Mouse (Mus musculus): Measurements from ENCODE around the gene Mpp3. TPM values are rescaled to one million over a fixed set of nuclear protein-coding genes. Genes with fewer than 3 reads are reported as not detected.
"Not testable (repeated sequence)": the region's sequence is repeated elsewhere in the genome, so short reads cannot be mapped to it uniquely, and the experiment has no call there.

Gene Mpp3
- polyA plus RNA-seq, 1 experiment from 2014 or later = 5.5 TPM

DNA sequence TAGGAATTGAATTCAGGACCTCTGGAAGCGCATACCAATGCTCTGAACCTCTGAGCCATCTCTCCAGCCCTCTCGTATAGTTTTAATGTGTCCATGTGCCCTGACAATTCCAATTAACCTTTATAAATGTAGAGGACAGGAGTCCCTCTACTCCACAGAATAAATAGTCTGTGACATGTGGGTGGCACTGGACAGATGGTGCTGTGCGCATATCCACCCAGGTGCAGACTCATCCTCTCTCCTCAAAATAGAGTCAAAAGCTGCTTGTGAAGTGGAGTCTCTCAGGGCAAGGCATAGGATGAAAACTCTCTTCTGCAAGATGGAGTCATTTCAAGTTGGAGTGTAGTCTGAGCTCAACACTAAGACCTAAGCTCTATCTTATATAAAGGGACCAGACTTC, 38.0 kb downstream of the Mpp3 start:
- Histone ChIP-seq H3K4me2 (replicated peaks) (no peak overlapping the region), H3K4me3 (replicated peaks) (no peak overlapping the region), H3K4me1 (peaks cover 6% of the 10 kb centered on the region), H3K9ac (no peak overlapping the region), H3K27ac (replicated peaks) (no peak overlapping the region), H3K27me3 (0 out of 2 replicates have a peak, but pooled peaks cover 5% of the 10 kb centered on the region), H3K36me3 (no peaks in the 10 kb centered on the region), H3K9me3 (replicated peaks) (no peaks in the 10 kb centered on the region)
- 74% methylated on average over 3 of the region's 3 CpGs for WGBS
- ATAC-seq (ENCODE audit: insufficient number of reproducible peaks, low FRiP score, low TSS enrichment, low read depth) = no peak

DNA sequence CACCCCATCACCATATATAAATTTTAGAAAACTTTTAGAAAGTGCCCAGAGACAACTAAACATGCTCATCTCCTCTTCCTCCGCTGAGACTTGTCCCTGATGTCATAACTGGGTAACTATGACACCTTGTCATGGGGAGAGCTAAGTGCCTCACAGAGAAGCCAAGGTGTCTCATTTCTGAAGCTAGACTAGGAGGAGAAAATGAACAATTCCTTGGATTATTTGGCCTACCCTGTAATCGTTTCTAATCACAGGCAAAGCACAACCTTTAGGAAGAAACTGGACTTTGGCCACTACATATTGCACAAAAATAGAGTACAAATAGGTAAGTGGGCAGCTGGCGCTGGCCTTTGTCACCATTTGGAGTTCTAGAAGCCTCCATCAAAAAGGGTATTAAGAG, 41.3 kb downstream of the Mpp3 start, which contains the start of gene Dusp3:
Gene Dusp3, minus strand, starts transcription at position 101 of the 400 bp plus-strand sequence.
- 88% methylated on average over 3 of the region's 3 CpGs for WGBS
- no peaks in the 10 kb centered on the region for H3K36me3 ChIP-seq
- no peaks in the 10 kb centered on the region for H3K9me3 ChIP-seq (replicated peaks)
- H3K27ac ChIP-seq (replicated peaks) = no peak within 1 kb of the TSS
- H3K4me3 ChIP-seq (replicated peaks) = no peak within 1 kb of the TSS
- peaks cover 5% of the 10 kb centered on the region; the same call in 1 of the 2 replicates for H3K27me3 ChIP-seq
- H3K9ac ChIP-seq = no peak within 1 kb of the TSS
- H3K4me1 ChIP-seq = peaks cover 28% of the 10 kb centered on the region
- peak within 1 kb of the TSS; percentile 19 for H3K4me2 ChIP-seq (replicated peaks)
- no peak for ATAC-seq (ENCODE audit: insufficient number of reproducible peaks, low FRiP score, low TSS enrichment, low read depth)

DNA sequence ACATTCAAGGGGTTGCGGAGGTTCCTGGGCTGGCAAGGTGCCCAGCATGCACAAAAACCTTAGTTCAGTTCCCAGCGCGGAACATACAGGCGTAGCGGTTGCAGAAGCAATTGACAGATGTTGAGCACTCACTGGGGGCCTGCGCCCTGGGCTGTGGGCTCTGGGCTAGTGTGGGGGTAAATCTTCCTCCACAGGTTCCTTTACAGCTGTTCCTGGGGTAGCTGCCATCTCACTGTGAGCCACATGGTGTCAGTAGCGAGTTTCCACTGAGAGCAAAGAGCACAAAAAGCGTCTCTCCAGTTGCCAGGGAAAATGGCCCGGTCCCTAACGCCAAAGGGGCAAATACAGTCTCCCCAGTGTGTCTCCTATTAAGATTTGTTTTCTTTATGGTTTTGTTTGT, 42.3 kb downstream of the Mpp3 start:
- no peak; the same call in 1 of the 2 replicates for ATAC-seq (ENCODE audit: insufficient number of reproducible peaks, low FRiP score, low TSS enrichment, low read depth)
- H3K4me1 ChIP-seq = peaks cover 28% of the 10 kb centered on the region
- H3K4me2 ChIP-seq (replicated peaks) = peak overlapping the region; percentile 19
- no peaks in the 10 kb centered on the region for H3K9me3 ChIP-seq (replicated peaks)
- H3K27me3 ChIP-seq = peaks cover 5% of the 10 kb centered on the region; the same call in 1 of the 2 replicates
- H3K27ac ChIP-seq (replicated peaks) = no peak overlapping the region
- WGBS = 3% methylated on average over 10 of the region's 10 CpGs
- no peaks in the 10 kb centered on the region for H3K36me3 ChIP-seq
- H3K4me3 ChIP-seq (replicated peaks) = no peak overlapping the region
- no peak overlapping the region for H3K9ac ChIP-seq

- H3K9me3 ChIP-seq (replicated peaks); H3K27ac ChIP-seq (replicated peaks); H3K4me3 ChIP-seq (replicated peaks); H3K9ac ChIP-seq; H3K36me3 ChIP-seq; H3K4me2 ChIP-seq (replicated peaks); H3K27me3 ChIP-seq; ATAC-seq (ENCODE audit: insufficient number of reproducible peaks, low FRiP score, low TSS enrichment, low read depth): not testable (repeated sequence)
- peaks cover 28% of the 10 kb centered on the region for H3K4me1 ChIP-seq
- WGBS = 59% methylated on average over 6 of the region's 6 CpGs
Measured at GRCm38 (mm10) chr11:101985450-101985849, 42.8 kb downstream of the Mpp3 start.

GRCm38 (mm10) chr11:101984054-101985025, 43.9 kb downstream of the Mpp3 start, which contains the start of gene Cfap97d1:
TSS of gene Cfap97d1 (plus strand) at chr11:101984279.
- peaks cover 28% of the 10 kb centered on the region for H3K4me1 ChIP-seq
- WGBS = under 1% methylated on average over 64 of the region's 71 CpGs
- H3K4me3 ChIP-seq (replicated peaks) = peak within 1 kb of the TSS; percentile 67
- no peaks in the 10 kb centered on the region for H3K36me3 ChIP-seq
- H3K27ac ChIP-seq (replicated peaks) = peak within 1 kb of the TSS; percentile 79
- peak; percentile 85 for ATAC-seq (ENCODE audit: insufficient number of reproducible peaks, low FRiP score, low TSS enrichment, low read depth)
- H3K27me3 ChIP-seq = peaks cover 5% of the 10 kb centered on the region; the same call in 1 of the 2 replicates
- peak within 1 kb of the TSS; percentile 98 for H3K4me2 ChIP-seq (replicated peaks)
- H3K9ac ChIP-seq = peak within 1 kb of the TSS; percentile 56
- H3K9me3 ChIP-seq (replicated peaks) = no peaks in the 10 kb centered on the region

DNA sequence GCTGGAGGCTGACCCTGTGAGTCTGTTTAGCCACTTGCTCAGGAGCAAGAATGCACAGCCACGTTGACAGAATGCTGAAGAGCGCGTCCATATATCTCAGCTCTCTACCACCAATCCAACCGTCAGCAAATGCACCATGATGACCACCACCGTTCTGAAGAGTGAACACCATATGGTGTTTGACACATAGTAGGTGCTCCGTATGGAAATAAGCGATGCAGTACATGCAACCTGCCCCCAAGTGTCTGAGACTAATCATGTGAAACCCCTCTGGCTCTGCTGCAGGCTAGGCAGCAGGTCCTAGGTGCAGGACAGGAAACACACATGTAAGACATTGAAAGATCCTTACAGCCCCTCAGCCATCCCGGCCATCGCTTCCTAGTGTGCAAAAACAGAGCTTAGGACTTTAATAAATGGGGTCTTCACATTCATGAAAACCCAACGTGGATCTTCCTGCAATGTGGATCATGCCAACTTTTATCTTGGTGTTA, 44.8 kb downstream of the Mpp3 start:
- Histone ChIP-seq H3K4me1 (peaks cover 28% of the 10 kb centered on the region), H3K27ac (replicated peaks) (no peak overlapping the region), H3K4me2 (replicated peaks) (peak overlapping the region; percentile 98), H3K4me3 (replicated peaks) (peak overlapping the region; percentile 67; the same call in 1 of the 2 replicates), H3K9ac (no peak overlapping the region), H3K27me3 (peaks cover 5% of the 10 kb centered on the region; the same call in 1 of the 2 replicates), H3K9me3 (replicated peaks) (no peaks in the 10 kb centered on the region), H3K36me3 (0 out of 2 replicates have a peak, but pooled peaks cover 3% of the 10 kb centered on the region)
- ATAC-seq (ENCODE audit: insufficient number of reproducible peaks, low FRiP score, low TSS enrichment, low read depth) = no peak
- WGBS = 70% methylated on average over 10 of the region's 10 CpGs

DNA sequence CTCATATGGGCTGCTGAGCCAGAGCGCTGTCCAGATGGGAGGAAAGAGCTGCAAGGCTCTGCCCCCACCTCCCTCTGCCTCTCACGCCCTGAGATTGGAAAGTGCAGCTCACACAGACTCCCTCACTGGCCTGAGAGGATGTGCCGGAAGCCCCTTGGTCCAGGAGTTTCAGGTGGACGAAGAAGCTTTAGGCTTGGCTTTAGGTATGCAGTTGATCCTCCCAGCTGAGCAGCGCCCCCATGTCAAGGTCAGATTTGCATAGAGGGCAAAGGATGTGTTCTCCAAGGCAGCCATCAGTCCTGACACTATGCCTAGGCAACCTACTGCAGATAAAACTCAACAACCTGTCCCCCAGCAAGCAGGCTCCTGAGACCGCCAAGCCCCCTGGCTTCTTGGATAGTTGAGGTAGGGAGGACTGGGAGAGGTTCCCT, 45.3 kb downstream of the Mpp3 start:
- Histone ChIP-seq H3K27me3 (peaks cover 5% of the 10 kb centered on the region; the same call in 1 of the 2 replicates), H3K4me1 (peaks cover 28% of the 10 kb centered on the region), H3K36me3 (0 out of 2 replicates have a peak, but pooled peaks cover 3% of the 10 kb centered on the region), H3K4me2 (replicated peaks) (peak overlapping the region; percentile 98; the same call in 1 of the 2 replicates), H3K9me3 (replicated peaks) (no peaks in the 10 kb centered on the region), H3K4me3 (replicated peaks) (no peak overlapping the region; the same call in 1 of the 2 replicates), H3K27ac (replicated peaks) (no peak overlapping the region), H3K9ac (no peak overlapping the region)
- 60% methylated on average over 6 of the region's 6 CpGs for WGBS
- no peak for ATAC-seq (ENCODE audit: insufficient number of reproducible peaks, low FRiP score, low TSS enrichment, low read depth)

DNA sequence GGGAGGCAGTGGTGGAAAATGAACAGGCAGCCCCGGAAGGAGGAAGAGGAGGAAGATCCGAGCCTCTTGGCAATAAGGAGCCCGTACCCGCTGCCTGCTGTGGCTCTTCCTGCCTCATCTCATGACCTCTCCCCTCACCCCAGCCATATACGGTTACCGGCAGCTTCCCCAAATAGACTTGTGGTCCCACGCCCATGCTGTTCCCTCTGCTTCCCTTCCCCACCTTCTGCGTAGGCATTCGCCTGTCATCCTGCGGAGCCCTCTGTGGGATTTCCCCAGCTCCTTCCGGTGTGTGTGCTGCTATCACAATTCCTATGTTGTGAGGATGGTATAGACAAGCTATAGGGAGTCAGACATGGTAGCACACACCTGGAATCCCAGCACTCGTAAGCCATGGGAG, 46.4 kb downstream of the Mpp3 start:
- H3K27me3 ChIP-seq = peaks cover 5% of the 10 kb centered on the region; the same call in 1 of the 2 replicates
- ATAC-seq (ENCODE audit: insufficient number of reproducible peaks, low FRiP score, low TSS enrichment, low read depth) = no peak
- H3K36me3 ChIP-seq = 0 out of 2 replicates have a peak, but pooled peaks cover 3% of the 10 kb centered on the region
- H3K4me2 ChIP-seq (replicated peaks) = no peak overlapping the region
- peaks cover 28% of the 10 kb centered on the region for H3K4me1 ChIP-seq
- no peak overlapping the region for H3K9ac ChIP-seq
- H3K9me3 ChIP-seq (replicated peaks) = no peaks in the 10 kb centered on the region
- 68% methylated on average over 12 of the region's 12 CpGs for WGBS
- no peak overlapping the region for H3K4me3 ChIP-seq (replicated peaks)
- no peak overlapping the region for H3K27ac ChIP-seq (replicated peaks)

- Histone ChIP-seq H3K4me3 (replicated peaks) (no peak overlapping the region), H3K27me3 (no peaks in the 10 kb centered on the region; the same call in 1 of the 2 replicates), H3K27ac (replicated peaks) (no peak overlapping the region), H3K9me3 (replicated peaks) (no peaks in the 10 kb centered on the region), H3K4me1 (peaks cover 22% of the 10 kb centered on the region), H3K4me2 (replicated peaks) (no peak overlapping the region), H3K36me3 (0 out of 2 replicates have a peak, but pooled peaks cover 3% of the 10 kb centered on the region), H3K9ac (no peak overlapping the region)
- ATAC-seq (ENCODE audit: insufficient number of reproducible peaks, low FRiP score, low TSS enrichment, low read depth) = no peak
- WGBS = 74% methylated on average over 9 of the region's 9 CpGs
Measured at GRCm38 (mm10) chr11:101980603-101981157, 47.6 kb downstream of the Mpp3 start.

- Histone ChIP-seq H3K4me2 (replicated peaks) (no peak overlapping the region), H3K27me3 (no peaks in the 10 kb centered on the region; the same call in 1 of the 2 replicates), H3K27ac (replicated peaks) (no peak overlapping the region), H3K4me1 (peaks cover 14% of the 10 kb centered on the region), H3K9me3 (replicated peaks) (no peaks in the 10 kb centered on the region), H3K9ac (no peak overlapping the region), H3K4me3 (replicated peaks) (no peak overlapping the region), H3K36me3 (0 out of 2 replicates have a peak, but pooled peaks cover 3% of the 10 kb centered on the region)
- 85% methylated on average over 5 of the region's 5 CpGs for WGBS
- ATAC-seq (ENCODE audit: insufficient number of reproducible peaks, low FRiP score, low TSS enrichment, low read depth) = no peak
Measured at GRCm38 (mm10) chr11:101979140-101979539, 49.1 kb downstream of the Mpp3 start.

GRCm38 (mm10) chr11:101976949-101977348, 51.3 kb downstream of the Mpp3 start:
- H3K9ac ChIP-seq = no peak overlapping the region
- H3K36me3 ChIP-seq = 0 out of 2 replicates have a peak, but pooled peaks cover 3% of the 10 kb centered on the region
- H3K27ac ChIP-seq (replicated peaks) = no peak overlapping the region
- H3K9me3 ChIP-seq (replicated peaks) = no peaks in the 10 kb centered on the region
- H3K4me3 ChIP-seq (replicated peaks) = no peak overlapping the region
- peaks cover 4% of the 10 kb centered on the region; the same call in 1 of the 2 replicates for H3K4me1 ChIP-seq
- no peak for ATAC-seq (ENCODE audit: insufficient number of reproducible peaks, low FRiP score, low TSS enrichment, low read depth)
- H3K27me3 ChIP-seq = no peaks in the 10 kb centered on the region
- no peak overlapping the region for H3K4me2 ChIP-seq (replicated peaks)
- 94% methylated on average over 7 of the region's 7 CpGs for WGBS
